Mouse (Mus musculus): ENCODE measurements at regions not wholly inside any gene's neighbourhood (a gene's known extent, or its start where the extent isn't known, plus 50 kb on each side); places are given as distances from the start of the nearest gene placed in this dataset.

DNA sequence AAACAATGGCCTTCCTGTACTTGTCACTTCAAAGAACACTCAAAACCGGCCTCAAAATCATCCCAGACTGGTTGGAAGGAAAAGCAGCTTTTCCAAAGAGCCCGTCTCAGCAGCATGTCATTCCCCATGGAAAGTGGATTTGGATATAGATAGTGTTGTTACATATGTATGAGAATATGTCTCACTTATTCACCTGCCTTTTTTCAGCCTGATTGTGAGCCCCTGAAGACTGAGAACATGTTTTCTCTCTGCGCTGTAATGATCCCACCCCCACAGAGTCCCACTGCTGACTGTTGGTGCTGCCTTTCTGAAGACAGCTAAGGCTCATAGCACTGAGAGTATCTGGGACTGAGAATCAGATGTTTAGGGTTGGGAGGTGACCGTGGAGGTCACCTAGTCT lies 251.9 kb upstream of the G2e3 start:
- TF ChIP-seq CTCF (IDR thresholded peaks at IDR 0.05; ENCODE audit: borderline replicate concordance, control insufficient read depth, extremely low read depth, insufficient read depth, low read length, poor library complexity) (no peak), POLR2A (IDR thresholded peaks at IDR 0.05; ENCODE audit: control insufficient read depth, extremely low read depth, insufficient read depth, low read length, poor library complexity) (no peak)
